Mouse (Mus musculus) natural killer cell, adult 2 months (primary cell): ENCODE measurements around the gene Slc25a28.

Experiments used
- DNase-seq, 2 experiments: peaks; one replicate each; pipeline ENCODE4 v3.0.0; 2022; ENCODE audit warnings: low spot score in 2 of 2

The Slc25a28 gene

DNA sequence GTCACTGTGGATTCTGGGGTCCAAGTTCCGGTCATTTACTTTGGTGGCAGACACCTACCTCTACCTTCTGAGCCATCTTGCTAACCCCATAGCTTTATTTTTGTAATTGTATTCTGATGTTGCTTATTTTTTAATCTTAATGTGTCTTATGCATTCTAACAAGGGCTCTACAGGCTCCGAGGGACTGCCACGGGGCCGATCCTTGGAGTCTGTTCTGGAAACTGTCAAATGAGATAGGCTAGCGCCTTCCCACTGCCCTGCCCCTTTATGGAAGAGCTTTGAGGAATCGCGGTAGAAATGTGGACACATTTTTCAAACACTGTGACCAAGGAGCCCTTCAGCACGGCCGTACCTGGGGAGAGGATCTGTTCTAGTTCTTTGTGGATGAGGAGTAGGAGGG, 31.8 kb downstream of the Slc25a28 start:
- DNase-seq: no peak

DNA sequence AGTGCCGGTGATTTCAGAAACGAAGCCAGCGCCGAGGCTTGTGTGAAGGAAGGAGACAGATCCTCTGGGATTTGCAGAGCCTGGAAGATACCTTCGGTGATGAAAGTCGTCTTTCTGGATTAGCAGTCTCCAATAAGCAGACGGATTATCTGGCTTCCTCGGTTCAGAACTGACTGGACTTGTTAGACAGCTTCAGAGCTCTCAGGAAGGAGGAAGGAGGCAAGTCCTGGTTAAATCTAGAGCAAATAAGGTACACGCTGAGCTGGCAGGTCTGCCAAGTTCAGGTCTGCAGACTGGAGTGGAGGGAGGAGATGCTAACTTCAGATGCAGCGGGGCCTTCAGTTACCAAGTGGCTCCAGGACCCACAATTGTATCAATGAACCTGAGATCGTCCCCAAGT, 32.8 kb downstream of the Slc25a28 start:
- DNase-seq: no peak

DNA sequence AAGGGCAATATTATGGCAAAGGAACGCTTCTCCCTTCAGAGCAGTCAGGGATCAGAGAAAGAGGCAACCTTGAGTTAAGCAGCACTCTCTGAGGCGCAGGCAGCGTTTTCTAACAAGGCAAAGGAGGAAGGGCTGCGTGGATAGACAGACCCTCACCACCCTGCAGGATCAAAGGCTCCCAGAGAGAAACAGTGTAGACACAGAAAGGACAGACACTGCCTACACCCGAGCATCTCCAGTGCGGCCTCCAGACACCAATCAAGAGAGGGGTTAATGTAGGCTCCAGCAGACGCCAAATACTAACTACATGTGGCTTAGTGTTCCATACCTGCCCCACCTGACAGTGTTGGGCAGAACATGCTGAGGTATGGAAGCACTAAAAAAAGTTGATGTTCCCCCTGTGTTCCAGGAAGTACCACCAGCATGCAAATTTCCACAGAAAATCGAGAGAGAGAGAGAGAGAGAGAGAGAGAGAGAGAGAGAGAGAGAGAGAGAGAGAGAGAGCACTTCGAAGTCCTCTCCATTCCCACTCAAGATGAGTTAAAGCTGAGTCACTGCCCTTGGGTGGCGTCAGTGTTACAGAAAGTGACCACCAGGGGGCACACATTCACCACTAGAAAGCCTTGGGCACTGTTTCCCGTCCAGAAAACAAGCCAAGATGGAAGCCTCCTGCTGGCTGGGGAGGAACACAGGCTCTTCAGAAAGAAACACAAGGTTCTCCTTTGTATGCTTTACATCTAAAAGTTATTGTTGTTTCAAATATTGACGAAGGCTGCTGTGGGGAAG, 44.0 kb downstream of the Slc25a28 start:
- DNase-seq: peak; percentile 66 to 80

DNA sequence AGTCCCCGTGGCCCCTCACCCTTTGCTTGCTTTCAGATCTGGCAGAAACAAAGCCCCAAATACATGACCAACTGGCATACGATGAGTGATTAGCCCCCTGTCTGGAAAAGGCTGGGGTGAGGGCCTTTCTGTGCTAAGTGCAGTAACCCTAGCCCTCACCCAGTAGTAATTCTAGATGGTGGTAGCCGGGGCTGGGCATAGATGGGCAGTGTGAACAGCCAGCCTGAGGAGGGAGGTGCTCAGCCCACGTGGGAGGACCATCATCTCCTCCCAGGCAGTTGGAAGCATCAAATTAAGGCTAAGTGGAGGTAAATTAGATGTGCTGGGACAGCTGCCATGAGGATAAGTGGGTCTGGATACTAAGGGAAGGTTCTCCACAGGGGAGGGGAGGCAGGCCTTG, 45.6 kb downstream of the Slc25a28 start:
- DNase-seq: no peak

DNA sequence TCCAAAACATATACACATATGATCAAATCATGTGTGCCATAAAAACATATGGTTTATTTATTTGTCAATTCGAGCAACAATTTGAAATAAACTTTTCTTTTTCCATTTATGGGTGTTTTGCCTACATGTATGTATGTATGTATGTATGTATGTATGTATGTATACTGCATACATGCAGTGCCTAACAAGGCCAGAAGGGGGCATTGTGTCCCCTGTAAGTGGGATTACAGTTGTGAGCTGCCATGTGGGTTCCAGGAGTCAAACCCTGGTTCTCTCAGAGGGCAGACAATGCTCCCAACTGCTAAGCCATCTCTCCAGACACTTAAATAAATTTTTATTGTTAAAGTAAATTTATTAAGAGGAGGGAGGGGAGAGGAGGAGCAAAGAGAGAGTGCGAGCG, 47.3 kb downstream of the Slc25a28 start:
- DNase-seq: no peak

DNA sequence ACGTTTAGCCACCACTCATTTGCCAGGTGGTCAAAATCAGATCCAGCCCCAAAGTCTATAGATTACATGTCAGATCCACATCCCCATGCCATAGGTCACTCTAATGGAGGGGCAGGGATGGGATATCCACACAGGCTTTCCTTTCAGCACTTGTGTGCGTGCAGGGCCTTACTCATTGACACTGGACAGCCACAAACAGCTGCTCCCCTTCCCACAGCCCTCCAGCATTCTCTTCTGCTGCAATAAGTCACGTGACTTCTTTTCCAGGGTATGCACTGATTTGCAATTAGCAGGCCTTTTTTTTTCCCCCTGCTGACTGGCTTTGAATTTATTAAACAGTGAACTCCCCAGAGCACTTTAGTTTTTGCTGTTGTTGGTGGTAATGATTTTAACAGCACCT, 48.5 kb downstream of the Slc25a28 start:
- no peak for DNase-seq

DNA sequence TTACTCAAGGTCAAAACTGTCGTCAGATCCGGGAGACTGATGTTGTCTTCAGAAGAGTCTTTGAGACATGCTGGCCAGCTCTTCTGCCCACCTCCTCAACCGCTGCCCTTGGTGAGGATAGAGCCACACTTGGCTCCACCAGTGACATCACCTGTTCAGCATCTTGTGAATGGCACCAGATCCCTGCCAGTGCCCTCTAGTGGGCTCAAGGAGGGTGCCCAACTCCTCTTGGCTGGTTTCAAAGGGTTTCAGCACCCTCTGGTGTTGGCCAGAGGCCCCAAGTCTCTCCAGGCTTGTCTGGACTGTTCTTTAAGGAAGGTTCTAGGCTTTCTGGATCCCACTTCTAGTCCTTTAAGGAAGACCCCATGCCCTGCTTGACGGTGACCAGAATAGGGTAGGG, 50.8 kb downstream of the Slc25a28 start:
- peak; percentile 28 to 60 for DNase-seq

DNA sequence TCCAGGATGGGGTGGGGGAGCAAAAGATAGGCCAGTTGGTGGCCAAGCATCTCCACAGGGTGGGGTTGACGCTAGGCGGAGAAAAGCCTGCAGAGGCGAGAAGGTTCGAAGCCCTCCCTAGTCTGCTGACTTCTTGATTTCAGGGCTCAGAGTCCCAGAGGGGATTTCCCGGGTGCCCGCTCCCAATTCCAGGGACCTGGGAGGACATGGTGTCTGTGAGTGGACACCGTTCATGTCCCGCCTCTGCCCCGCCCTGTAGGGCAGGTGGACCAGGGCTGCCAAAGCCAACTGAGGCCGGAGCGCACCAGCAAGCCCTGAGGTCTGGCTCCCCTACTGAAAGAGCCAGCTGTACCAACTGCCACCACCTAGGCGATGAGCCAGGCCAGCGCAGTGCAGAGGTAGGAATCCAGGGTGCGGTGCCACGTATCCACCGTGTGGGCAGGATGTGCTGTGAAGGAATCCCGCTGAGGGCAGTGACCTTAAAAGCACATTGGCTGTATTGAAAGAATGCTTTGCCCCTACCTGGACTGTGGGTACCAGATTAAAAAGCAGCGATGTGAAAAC, 54.7 kb downstream of the Slc25a28 start:
- DNase-seq: no peak

DNA sequence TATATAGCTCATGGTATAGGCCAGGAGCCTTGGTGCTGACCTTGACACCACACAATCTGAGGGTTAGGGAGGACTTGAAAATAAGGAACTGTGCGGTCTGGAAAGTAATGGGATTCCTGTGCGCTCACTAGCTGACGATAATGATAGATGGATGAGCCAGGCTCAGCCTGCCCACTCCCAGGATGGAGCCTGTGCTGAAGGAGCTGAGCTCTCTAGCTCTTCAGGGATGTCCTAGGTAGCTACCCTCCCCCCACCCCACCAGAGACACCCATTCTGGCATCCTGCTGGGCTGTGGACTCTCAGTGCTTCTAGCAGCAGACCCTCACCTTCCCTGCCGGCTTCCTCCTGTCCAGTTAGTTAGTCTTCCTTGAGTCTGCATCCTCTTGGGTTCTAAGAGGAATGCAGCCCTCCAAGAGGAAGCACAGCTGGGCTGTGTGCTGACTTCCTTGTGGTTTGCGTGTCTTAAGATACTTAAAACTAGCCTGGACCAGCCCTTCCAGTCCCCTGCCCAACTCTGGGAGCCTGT, 56.1 kb downstream of the Slc25a28 start:
- no peak for DNase-seq

DNA sequence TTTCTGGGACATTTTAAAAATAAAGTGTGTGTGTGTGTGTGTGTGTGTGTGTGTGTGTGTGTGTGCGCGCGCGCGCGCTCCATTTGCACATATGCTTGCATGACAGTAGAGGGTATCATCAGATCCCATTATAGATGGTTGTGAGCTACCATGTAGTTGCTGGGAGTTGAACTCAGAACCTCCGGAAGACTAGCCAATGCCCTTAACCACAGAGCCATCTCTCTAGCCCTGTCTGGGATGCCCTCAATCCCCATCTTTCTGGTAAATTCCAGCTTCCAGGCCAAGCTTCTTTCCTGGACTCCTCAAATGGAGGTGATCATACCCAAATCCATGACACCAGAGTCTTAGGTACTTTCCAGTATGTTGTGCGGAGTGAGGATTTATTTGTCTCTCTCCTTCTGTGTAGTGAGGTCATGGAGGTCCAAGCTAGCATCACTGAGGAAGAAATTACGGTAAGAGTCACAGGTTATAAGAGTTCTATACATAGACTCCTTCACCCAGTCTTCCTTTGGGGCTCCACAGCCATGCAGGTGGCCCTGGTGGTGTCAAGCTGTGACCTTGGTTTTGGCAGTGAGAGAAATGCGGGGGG, 56.8 kb downstream of the Slc25a28 start:
- no peak for DNase-seq

DNA sequence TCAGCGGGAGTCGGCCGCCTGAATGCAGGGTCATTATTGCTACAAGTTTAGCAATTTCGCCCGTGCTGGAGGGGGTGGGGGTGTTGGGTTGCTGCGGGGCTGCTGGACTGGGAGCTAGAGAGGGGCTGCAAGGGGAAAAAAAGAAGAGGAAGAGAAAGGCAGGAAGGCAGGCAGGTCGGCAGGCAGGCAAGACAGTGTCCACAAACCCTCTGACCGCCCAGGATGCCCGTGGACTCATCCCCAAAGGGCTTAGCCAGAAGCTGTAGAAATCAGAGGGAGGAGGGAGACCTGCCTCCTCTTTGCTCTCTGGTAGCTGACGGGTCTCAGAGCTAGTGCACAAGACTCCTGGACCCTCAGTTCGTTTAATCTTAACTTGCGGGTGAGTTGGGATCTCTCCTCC, 57.8 kb downstream of the Slc25a28 start:
- no peak for DNase-seq

DNA sequence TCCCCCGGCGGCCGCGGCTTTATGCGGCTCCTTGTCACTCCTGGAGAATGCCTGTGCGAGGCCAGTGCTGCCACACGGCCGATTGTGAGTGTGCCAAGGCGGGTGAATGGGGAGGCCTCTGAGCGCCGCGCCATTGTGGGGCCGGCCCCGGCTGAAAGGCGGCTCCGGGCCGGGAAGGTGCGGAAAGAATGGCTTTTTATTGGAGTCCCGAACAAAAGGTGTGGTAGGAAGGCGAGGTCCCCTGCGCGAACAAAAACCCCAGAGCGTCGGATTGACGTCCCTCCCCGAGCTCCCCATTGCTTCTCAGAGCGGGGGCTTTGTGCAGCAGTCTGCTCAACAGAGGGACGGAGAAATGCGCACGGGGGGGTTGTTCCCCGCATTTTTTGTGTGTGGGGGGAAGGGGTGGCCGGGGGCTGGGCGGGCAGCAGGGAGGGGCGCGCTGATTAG, 58.2 kb downstream of the Slc25a28 start:
- no peak for DNase-seq

DNA sequence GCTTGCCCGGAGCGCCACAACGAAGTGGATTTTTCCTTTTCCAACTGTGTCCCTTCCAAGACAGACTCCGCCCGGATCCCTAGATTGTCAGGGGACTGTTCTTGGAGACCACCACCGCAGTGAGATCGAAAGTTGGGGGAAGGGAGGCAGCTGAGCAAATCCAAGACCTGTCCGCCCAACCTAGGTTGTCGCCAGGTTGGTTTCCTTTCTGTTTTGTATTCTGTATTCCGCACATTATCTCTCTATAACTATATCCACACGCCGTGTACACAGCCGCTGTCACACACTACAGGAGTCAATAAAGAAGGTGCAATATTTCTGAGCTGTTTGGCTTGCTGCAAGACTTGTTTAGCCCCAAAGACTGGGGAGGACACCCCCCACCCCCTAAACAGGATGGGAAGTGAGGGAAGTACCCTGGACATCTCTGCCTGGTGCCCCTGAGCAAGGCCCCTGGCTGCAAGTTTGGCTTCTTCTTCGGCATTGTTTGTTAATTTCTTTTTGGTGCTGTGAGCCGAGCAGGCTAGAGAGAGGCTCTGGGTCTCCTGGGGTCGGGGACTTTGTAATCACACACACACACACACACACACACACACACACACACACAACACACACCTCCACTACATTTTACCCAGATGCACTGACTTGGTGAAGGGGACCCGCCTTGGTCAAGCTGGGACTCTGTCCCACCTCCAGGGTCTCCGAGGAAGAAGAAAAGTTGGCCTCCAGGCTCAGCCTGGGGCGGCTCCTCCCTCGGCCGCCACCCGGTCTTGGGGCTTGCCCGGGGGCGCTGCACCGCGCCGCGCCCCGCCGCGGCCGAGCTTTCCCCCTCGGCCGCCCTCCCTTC, 58.9 kb downstream of the Slc25a28 start:
- DNase-seq: no peak

DNA sequence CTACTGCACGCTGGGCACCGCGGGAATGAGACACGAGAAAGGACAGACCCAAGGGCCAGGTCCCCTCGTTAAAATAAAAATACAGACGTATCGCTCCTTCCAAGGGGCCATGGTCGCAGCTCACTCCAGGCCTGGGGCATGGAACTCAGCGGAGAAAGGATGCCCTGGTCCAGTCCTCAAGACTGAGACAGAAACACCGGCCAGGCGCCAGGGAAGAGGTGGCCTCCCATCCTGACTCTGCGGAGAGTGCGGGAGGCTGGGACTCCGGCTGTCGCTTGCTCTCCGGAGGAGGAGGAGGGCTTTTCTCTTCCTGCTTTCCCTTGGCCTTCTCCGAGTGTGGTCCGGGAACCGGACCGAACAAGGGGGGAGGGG, 59.6 kb downstream of the Slc25a28 start:
- no peak for DNase-seq

DNA sequence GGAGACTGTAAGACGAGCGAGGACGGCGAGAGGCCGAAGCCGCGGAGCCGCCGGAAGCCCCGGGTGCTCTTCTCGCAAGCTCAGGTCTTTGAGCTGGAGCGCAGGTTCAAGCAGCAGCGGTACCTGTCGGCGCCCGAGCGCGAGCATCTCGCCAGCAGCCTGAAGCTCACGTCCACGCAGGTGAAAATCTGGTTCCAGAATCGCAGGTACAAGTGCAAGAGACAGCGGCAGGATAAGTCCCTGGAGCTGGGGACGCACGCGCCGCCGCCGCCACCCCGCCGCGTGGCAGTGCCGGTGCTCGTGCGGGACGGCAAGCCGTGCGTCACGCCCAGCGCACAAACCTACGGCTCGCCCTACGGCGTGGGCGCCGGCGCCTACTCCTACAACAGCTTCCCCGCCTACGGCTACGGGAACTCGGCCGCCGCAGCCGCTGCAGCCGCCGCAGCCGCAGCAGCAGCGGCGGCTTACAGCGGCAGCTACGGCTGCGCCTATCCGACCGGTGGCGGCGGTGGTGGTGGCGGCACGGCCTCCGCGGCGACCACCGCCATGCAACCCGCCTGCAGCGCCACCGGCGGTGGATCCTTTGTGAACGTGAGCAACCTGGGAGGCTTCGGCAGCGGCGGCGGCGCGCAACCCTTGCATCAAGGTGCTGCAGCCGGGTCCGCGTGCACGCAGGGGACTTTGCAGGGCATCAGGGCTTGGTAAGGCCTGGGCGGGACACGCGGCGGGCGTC, 60.2 kb downstream of the Slc25a28 start:
- peak in 1 of 2 experiments; percentile 20 for DNase-seq
